Mouse (Mus musculus): ENCODE measurements around the gene Adgrl3. TPM values are rescaled to one million over a fixed set of nuclear protein-coding genes. Genes with fewer than 3 reads are reported as not detected.

Adgrl3 gene
- polyA plus RNA-seq, 1 experiment from 2014 or later, result 5.5 TPM

GRCm38 (mm10) chr5:81556008-81556407 lies 536.1 kb downstream of the Adgrl3 start:
- Histone ChIP-seq H3K27ac (replicated peaks) (no peak overlapping the region), H3K9me3 (ENCODE audit: control insufficient read depth, low read length) (no peaks in the 10 kb centered on the region), H3K27me3 (ENCODE audit: control insufficient read depth, insufficient read depth, low read length) (no peaks in the 10 kb centered on the region), H3K4me1 (replicated peaks; ENCODE audit: control insufficient read depth, insufficient read depth) (no peaks in the 10 kb centered on the region), H3K4me3 (ENCODE audit: low read depth, low read length) (no peak overlapping the region), H3K4me2 (replicated peaks; ENCODE audit: low read depth) (no peak overlapping the region), H3K9ac (ENCODE audit: low read length) (no peak overlapping the region), H3K36me3 (ENCODE audit: control insufficient read depth, insufficient read depth, low read length) (no peaks in the 10 kb centered on the region)
- ATAC-seq (ENCODE audit: low FRiP score, low TSS enrichment) (no peak), DNase-seq (ENCODE audit: low spot score) (no peak)
- no peak for TF ChIP-seq EP300 (optimal IDR thresholded peaks at IDR 0.05)
- no peak for TF ChIP-seq CTCF (IDR thresholded peaks at IDR 0.05; ENCODE audit: low read depth)
- 87% methylated on average over 8 of the region's 8 CpGs for WGBS

DNA sequence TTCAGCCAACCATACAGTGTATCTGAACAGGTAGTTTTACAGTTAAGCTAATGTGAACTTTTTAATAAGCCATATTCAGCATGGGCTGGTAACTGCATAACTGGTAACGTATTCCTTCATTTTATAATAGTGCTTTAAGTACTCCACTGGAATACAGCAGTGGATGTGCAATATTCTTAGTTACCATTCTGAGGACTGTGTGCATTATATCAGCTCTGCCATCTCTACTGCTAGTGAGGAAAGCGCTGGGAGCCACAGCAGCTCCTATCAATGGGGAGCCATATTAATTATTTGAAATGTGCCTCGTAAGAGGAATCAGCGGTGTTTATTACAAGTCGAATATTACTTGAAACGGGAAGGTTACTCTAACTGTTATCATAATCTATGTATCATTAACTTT lies 539.0 kb downstream of the Adgrl3 start:
- Histone ChIP-seq H3K4me1 (replicated peaks; ENCODE audit: control insufficient read depth, insufficient read depth) (no peaks in the 10 kb centered on the region), H3K27ac (replicated peaks) (no peak overlapping the region), H3K36me3 (ENCODE audit: control insufficient read depth, insufficient read depth, low read length) (no peaks in the 10 kb centered on the region), H3K9ac (ENCODE audit: low read length) (no peak overlapping the region), H3K4me2 (replicated peaks; ENCODE audit: low read depth) (no peak overlapping the region), H3K9me3 (ENCODE audit: control insufficient read depth, low read length) (no peaks in the 10 kb centered on the region), H3K27me3 (ENCODE audit: control insufficient read depth, insufficient read depth, low read length) (no peaks in the 10 kb centered on the region), H3K4me3 (ENCODE audit: low read depth, low read length) (no peak overlapping the region)
- no peak for TF ChIP-seq CTCF (IDR thresholded peaks at IDR 0.05; ENCODE audit: low read depth)
- TF ChIP-seq EP300 (optimal IDR thresholded peaks at IDR 0.05), result no peak
- ATAC-seq (ENCODE audit: low FRiP score, low TSS enrichment), result no peak
- no peak for DNase-seq (ENCODE audit: low spot score)
- 92% methylated on average over 6 of the region's 6 CpGs for WGBS

GRCm38 (mm10) chr5:81564294-81564693 lies 544.4 kb downstream of the Adgrl3 start:
- 46% methylated on average over 1 of the region's 1 CpGs for WGBS

GRCm38 (mm10) chr5:81566577-81566976 lies 546.6 kb downstream of the Adgrl3 start:
- DNase-seq (ENCODE audit: low spot score) (no peak), ATAC-seq (ENCODE audit: low FRiP score, low TSS enrichment) (no peak)
- WGBS, result 74% methylated on average over 1 of the region's 1 CpGs
- Histone ChIP-seq H3K4me1 (replicated peaks; ENCODE audit: control insufficient read depth, insufficient read depth) (no peaks in the 10 kb centered on the region), H3K9me3 (ENCODE audit: control insufficient read depth, low read length) (no peaks in the 10 kb centered on the region), H3K9ac (ENCODE audit: low read length) (no peak overlapping the region), H3K4me2 (replicated peaks; ENCODE audit: low read depth) (no peak overlapping the region), H3K27me3 (ENCODE audit: control insufficient read depth, insufficient read depth, low read length) (no peaks in the 10 kb centered on the region), H3K27ac (replicated peaks) (no peak overlapping the region), H3K4me3 (ENCODE audit: low read depth, low read length) (no peak overlapping the region), H3K36me3 (ENCODE audit: control insufficient read depth, insufficient read depth, low read length) (no peaks in the 10 kb centered on the region)
- TF ChIP-seq EP300 (optimal IDR thresholded peaks at IDR 0.05), result no peak
- TF ChIP-seq CTCF (IDR thresholded peaks at IDR 0.05; ENCODE audit: low read depth), result no peak

More at GRCm38 (mm10) chr5:81564294-81564693, 544.4 kb downstream of the Adgrl3 start:
- H3K9me3 ChIP-seq (ENCODE audit: control insufficient read depth, low read length), result no peaks in the 10 kb centered on the region
- no peaks in the 10 kb centered on the region for H3K4me1 ChIP-seq (replicated peaks; ENCODE audit: control insufficient read depth, insufficient read depth)
- no peak overlapping the region for H3K9ac ChIP-seq (ENCODE audit: low read length)
- no peaks in the 10 kb centered on the region for H3K36me3 ChIP-seq (ENCODE audit: control insufficient read depth, insufficient read depth, low read length)
- no peak overlapping the region for H3K27ac ChIP-seq (replicated peaks)
- H3K27me3 ChIP-seq (ENCODE audit: control insufficient read depth, insufficient read depth, low read length), result no peaks in the 10 kb centered on the region
- H3K4me3 ChIP-seq (ENCODE audit: low read depth, low read length), result no peak overlapping the region
- H3K4me2 ChIP-seq (replicated peaks; ENCODE audit: low read depth), result no peak overlapping the region
- DNase-seq (ENCODE audit: low spot score), result no peak
- no peak for ATAC-seq (ENCODE audit: low FRiP score, low TSS enrichment)
- TF ChIP-seq EP300 (optimal IDR thresholded peaks at IDR 0.05) (no peak), CTCF (IDR thresholded peaks at IDR 0.05; ENCODE audit: low read depth) (no peak)

- Histone ChIP-seq H3K27ac (replicated peaks) (no peak overlapping the region), H3K4me1 (replicated peaks; ENCODE audit: control insufficient read depth, insufficient read depth) (no peaks in the 10 kb centered on the region), H3K4me2 (replicated peaks; ENCODE audit: low read depth) (no peak overlapping the region), H3K9ac (ENCODE audit: low read length) (no peak overlapping the region), H3K4me3 (ENCODE audit: low read depth, low read length) (no peak overlapping the region), H3K9me3 (ENCODE audit: control insufficient read depth, low read length) (no peaks in the 10 kb centered on the region), H3K36me3 (ENCODE audit: control insufficient read depth, insufficient read depth, low read length) (no peaks in the 10 kb centered on the region), H3K27me3 (ENCODE audit: control insufficient read depth, insufficient read depth, low read length) (no peaks in the 10 kb centered on the region)
- WGBS, result 69% methylated on average over 1 of the region's 1 CpGs
- TF ChIP-seq EP300 (optimal IDR thresholded peaks at IDR 0.05) (no peak), CTCF (IDR thresholded peaks at IDR 0.05; ENCODE audit: low read depth) (no peak)
- no peak for ATAC-seq (ENCODE audit: low FRiP score, low TSS enrichment)
- no peak for DNase-seq (ENCODE audit: low spot score)
These were observed 548.8 kb downstream of the Adgrl3 start for GRCm38 (mm10) chr5:81568743-81569142.

DNA sequence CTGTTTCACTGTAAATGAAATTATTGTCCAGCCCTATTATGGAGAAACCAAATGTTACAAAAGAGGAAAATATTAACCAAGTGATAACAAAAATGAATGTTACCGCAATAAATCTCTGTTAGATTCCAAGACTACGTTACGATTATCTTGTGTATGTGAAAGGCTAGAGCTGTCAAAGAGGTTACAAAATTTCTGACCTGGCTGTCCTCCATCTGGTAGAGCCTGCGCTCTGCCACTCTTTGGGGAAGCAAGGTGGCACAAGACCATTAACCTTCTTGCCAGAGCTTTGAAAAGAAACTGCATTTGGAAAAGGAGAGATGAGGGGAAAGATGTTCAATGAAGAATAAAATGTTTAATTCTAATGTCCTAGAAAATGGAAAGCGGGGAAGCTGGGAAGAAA lies 562.9 kb downstream of the Adgrl3 start:
- 81% methylated on average over 5 of the region's 5 CpGs for WGBS
- no peaks in the 10 kb centered on the region for H3K27me3 ChIP-seq (ENCODE audit: control insufficient read depth, insufficient read depth, low read length)
- DNase-seq (ENCODE audit: low spot score), result no peak

More for the DNA sequence above, 562.9 kb downstream of the Adgrl3 start:
- no peak for ATAC-seq (ENCODE audit: low FRiP score, low TSS enrichment)
- Histone ChIP-seq H3K4me1 (replicated peaks; ENCODE audit: control insufficient read depth, insufficient read depth) (no peaks in the 10 kb centered on the region), H3K9me3 (ENCODE audit: control insufficient read depth, low read length) (no peaks in the 10 kb centered on the region), H3K36me3 (ENCODE audit: control insufficient read depth, insufficient read depth, low read length) (no peaks in the 10 kb centered on the region), H3K4me2 (replicated peaks; ENCODE audit: low read depth) (no peak overlapping the region), H3K4me3 (ENCODE audit: low read depth, low read length) (no peak overlapping the region), H3K27ac (replicated peaks) (no peak overlapping the region), H3K9ac (ENCODE audit: low read length) (no peak overlapping the region)
- no peak for TF ChIP-seq EP300 (optimal IDR thresholded peaks at IDR 0.05)
- TF ChIP-seq CTCF (IDR thresholded peaks at IDR 0.05; ENCODE audit: low read depth), result no peak

Measured in stomach, postnatal 0 days (tissue).